Mouse (Mus musculus): ENCODE measurements at regions not wholly inside any gene's neighbourhood (a gene's known extent, or its start where the extent isn't known, plus 50 kb on each side); places are given as distances from the start of the nearest gene placed in this dataset.

DNA sequence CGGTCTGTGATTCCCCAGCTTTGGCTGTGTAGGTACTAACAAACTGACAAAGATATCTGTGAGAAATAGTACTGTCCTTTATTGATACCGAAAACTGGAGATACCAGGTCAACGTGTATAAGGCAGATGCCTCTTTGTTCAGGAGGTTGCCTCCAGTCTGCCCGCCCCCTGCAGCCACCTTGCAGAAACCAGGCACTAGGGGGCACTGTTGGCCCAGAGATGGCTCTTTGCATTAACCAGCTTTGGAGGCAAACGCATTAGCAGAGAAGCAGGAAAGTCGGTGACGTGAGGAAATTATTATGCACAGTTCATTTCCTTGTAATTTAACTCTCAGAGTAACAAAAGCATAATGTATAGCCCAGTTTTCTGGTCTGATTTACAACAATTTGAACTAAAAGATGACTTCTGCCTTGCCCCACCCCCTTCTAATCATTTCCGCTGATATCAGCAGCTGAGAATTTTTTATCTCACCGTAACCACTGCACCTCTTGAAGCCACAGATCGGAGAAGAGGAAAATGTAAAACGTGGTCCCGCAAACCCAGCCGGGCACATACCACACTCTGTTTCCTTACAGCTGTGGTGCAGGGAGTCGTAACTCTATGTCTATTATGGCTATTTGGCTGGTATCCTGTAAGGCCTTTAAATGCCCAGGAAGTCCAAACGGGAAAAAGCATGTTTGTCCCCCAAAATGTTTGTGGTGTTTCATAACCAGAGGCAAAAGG is 203.5 kb downstream of the Icos start:
- ATAC-seq: peak; percentile 80

- no peak for ATAC-seq
Measured at GRCm38 (mm10) chr1:61187381-61188100, 209.8 kb downstream of the Icos start.

GRCm38 (mm10) chr1:61190921-61191320 is 213.2 kb downstream of the Icos start:
- ATAC-seq: no peak

DNA sequence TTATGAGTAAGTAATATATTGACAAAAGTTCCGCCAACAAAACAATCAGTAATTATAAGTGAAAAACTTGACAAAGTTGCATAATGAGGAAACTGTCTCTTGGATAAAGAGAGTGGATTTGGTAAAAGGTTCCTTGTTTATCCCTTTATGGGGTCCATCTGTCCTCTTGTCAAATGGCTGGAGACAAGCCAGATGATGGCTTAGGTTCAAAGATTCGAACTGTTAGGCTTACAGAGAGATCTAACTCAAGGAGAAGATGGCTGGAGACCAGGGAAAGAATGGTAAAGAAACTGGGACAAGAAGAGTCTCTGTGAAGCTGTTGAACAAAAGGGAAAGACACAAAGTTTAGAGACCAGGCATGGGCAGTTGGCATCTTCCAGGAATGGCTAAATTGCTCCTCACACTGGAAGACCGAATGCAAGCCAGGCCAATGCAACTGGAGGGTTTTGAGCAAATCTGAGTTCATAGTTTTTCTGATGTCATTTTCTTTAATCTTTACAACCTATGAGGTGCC is 220.9 kb downstream of the Icos start:
- no peak for ATAC-seq

DNA sequence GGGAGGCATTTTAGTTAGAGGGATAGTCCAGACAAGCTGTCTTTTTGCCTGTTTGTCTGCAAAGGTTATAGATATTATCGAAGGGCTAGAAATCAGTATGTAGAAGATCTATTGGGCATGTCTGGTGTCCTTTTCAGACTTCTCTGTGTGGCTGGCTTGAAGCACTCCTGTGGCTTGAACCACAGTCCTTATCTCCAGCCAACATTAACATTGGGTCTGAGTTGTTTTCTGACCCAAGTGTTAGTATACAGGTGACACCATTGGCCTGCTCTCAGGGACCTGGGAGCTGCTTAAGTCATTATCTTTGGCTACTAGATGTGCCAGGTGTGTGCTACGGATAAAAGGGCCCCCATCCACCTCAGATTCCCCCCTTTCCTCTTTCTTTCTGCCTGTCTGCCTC is 223.3 kb downstream of the Icos start:
- no peak for ATAC-seq

DNA sequence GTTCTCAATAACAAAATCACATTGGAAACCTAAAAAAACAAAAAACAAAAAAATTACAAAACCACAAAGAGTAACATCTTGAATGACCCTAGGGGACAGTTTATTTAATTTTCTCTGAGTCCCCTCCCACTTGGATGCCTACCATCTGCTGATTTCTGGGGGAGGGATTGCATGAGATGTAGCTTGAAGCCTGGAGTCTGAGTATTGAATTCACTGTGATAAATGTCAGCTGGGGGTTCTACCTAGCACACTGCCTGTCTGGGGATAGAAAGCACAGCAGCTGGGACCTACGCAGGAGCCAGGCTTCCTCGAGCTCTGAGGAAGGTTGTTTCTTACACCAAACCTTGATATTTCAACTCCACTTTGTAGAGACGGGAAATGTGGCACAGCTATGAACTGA is 224.4 kb downstream of the Icos start:
- no peak for ATAC-seq

DNA sequence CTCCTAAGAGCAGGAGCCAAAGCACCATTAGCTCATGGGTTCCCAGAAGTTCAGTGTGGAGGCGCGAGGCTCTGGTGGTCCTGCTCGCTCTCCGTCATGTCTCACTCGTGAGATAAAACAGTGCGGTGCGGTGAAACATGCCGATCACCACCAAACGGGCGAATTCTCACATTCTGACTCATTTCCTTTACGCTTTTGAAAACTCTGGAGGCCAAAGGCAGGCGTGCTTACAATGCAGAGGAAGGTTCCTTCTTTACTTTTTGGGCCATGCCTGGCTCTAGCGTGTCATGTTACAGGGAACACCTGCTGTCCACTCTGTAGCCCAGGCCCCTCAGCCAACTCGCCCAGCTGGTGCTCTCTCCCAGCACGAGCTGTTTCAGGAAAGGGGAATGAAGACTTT is 225.4 kb downstream of the Icos start:
- ATAC-seq: no peak

DNA sequence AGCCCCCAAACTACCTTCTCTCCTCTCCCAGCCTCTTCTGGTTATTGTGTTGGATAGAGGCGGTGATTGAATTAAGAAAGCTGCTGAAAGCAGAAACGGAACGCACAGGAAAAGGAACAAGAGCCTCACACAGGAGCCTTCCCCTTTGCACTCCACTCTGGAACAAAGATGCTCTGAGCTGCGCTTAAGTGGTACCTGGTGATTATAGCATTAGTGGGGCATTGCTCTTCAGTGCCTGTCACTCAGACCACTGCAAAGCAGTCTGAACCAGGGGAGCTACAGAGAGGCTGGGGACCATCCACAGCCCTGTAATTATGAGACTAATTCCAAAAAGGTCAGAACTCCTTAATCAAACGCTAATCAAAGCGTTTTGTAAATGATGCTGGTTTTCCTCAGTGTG is 225.9 kb downstream of the Icos start:
- no peak for ATAC-seq

DNA sequence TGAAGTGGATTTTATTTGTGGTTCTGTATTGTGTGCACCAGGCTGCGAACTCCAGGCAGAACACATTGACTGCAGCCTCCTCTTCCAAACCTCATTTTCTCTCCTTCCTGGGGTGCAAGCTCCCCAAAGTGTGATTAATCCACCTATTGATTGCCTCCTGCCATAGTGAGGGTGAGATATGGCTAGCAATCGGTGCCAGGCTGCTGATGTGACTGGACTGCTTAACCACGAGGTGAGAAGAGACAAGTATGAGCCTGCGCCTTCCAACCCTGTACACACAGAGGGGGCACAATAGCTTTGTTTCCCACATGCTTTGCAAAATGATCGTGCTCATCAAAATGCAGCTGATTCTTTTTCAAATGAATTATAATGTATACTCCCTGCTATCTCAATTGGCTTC is 227.4 kb downstream of the Icos start:
- no peak for ATAC-seq

DNA sequence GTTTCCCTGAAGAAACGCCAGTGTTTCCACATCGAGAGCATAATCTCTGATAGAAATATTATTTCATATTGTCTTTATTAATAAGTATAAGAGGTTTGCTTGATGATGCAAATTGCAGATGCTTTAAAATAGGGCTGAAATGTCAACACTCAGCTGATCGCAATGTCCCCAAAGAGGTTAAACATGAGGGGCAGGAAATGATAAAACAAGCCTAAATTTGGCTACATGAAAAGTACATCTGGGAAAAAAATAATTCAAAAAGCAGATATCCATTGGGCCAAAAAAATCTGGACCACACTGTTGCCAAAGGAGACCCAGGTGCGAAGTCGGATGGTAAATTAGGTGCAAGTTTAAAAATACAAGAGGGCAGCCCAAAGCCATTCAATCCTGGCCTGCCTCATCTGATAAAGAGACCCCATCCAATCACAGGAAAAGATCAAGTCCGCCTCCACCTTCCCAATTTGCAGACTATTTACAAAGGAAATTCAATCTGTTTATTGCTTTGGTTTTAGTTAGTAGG is 229.2 kb downstream of the Icos start:
- ATAC-seq: no peak

- no peak for ATAC-seq
Measured at GRCm38 (mm10) chr1:61208386-61208785, 230.7 kb downstream of the Icos start.

DNA sequence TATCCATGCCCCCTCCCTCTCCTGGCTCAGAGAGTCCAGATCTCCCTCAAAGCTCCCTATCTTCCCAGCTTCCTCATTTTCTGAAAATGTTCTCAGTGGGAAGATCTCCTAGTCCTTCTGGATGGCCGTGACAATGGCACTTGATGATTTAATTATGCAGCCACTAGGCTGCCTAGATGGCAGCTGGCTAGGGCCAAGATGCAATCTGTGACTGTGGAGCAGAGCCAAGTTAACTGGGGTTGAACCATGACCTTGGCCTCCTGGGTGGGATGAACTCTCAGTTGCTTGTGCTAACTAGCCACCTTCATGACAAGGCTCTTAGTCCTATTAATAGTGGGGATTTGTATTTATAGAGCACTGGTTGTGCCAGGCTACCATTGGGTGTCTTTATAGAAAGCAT is 243.4 kb downstream of the Icos start:
- no peak for ATAC-seq

DNA sequence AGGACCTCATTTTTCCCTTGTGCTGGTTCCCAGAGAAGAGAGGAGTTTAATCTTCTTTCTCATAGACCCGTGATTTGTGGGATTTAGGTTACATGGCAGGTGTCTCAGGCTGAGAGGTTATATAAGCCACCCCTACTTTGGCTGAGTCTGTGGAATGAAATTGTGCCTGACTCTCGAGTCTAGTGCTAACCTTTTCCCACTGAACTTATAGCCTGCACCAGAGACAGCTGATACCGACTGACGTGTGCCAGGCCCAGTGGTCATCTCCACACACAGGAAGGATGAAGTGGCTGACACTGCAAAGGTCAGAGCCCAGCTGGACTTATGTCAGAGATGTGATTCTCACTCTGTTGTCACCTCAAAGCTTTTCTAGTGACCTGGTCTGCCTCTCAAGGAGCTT is 251.2 kb downstream of the Icos start:
- no peak for ATAC-seq

- no peak for ATAC-seq
Measured at GRCm38 (mm10) chr1:61233001-61233400, 255.3 kb downstream of the Icos start.

DNA sequence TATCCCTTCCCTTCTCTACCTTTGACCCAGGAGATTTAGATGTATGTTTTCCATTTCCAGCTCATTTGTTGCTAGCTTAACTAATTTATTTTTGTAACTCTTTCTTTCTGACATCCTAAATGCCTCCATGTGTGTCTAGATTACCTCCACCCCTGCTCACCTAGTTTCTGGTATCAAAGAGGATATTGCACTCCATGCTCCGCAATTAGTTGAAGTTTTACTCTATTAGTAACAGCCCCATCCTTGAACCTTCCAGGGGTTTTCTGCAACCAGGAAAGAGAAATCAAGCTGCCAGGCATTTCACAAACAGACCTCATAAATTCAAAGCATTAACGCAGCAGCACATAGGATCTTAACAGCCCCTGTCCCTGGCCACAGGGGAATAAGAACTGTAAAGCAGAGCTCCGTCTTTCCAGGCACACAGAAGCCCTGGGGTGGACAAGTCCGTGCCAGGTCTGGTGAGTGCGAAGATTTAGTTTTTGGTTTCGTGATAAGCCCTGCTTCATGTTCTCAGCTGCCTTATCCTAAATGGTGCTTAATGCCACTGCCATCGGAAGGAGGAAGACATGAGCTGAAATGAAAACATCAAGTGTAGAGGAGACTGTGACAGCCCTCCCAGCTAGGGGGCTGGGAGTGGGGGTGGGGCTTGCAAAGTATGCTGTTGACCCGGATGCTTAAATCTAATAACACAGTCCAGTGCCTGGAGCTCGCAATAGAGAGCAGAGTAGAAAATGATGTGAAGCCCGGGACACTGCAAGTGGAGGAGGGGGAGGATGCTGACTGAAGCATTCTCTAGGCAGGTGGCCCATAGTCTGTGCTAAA is 256.0 kb downstream of the Icos start:
- ATAC-seq: no peak

DNA sequence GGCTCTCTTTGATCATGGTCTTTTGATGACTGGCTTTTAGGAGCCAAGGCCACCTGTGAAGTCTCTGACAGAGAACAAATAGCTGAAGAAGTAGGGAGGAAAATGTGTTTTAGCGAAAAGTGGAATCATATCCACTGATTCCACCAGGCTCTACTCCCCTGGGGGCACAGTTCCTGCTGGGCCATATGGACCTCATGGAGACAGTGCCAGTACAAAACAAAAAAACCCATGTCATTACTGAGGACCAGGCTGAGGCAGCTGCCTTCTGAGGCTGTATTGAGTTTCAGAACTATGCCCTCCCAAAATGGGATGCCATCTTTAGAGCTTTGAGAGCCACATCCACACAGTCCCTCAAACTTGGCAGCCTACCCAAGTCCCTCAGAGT is 256.6 kb downstream of the Icos start:
- no peak for ATAC-seq

DNA sequence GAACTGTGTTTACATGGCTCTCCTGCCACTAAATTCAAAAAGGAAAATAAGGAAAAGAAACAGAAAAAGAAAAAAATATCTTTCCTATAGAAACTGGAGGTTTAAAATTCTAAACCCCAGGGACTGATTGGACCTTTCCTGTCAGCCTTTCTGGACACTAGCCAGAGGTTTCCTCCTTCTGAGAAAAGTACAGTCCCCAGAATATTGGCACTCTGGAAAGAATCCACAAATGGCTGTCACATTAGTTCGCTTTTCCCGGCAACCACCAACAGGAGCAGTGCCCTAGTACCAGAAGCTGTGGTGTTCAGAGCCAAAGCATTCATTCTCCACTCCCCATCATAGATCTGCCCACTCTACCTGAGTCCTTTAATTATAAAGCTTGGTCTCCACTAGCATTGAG is 258.8 kb downstream of the Icos start:
- ATAC-seq: no peak

GRCm38 (mm10) chr1:61238668-61239067 is 260.9 kb downstream of the Icos start:
- no peak for ATAC-seq

DNA sequence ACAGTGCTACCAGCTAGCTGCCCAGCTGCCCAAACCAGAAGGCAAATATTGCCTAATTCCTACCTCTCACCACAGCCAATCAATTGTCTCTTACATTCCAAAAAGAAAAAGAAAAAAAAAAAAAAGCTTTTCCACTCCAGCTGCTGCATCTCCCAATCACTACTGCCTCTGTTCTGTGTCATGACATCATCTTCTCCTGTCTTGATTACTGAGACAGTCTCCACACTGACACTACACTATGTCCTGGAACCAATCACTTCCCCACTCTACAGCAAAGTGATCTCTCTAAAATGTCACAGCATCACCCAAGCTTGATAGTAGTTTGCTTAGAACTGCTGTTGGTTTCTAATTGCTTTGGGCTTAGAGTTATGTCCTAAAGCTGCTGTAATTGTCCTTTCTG is 279.8 kb downstream of the Icos start:
- ATAC-seq: no peak

GRCm38 (mm10) chr1:61263466-61263865 is 285.7 kb downstream of the Icos start:
- ATAC-seq: no peak

GRCm38 (mm10) chr1:61265706-61266127 is 288.0 kb downstream of the Icos start:
- no peak for ATAC-seq

DNA sequence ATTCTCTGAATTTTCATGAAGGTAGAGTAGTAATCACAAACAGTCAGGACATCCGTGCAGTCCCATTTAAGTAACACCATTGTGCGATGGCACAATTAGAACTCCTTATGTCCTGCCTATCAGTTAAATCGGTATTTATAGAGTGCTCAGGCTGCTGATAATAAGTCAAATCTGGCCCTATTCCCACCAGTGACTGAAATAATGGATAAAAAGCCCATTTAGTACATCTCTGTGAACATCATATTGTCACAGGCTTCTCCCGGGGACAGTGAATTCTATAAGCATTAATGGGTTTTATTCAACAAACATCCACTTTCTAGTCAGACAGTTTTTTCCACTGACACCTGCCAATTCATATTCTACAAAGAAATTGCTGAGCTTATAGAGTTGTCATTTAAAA is 296.1 kb downstream of the Icos start:
- no peak for ATAC-seq

DNA sequence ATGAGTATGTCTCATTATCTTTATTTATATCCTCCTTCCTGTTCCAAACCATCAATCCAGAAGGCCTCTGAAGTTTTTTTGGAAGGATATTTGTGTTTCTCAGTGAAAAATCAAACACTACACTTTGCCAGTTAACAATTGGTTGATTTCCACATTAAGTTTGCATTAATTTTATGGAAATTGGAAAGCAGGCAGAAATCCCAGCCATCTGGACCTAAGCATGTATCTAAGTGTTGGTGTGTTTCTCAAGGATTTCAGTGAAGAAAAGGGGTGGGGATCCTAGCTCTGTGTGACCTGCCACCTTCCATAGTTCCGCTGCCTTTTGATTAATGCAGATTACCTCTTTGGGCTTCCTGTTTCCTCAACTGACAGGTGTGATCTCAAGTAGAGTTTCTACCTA is 296.5 kb downstream of the Icos start:
- ATAC-seq: no peak
